Mouse (Mus musculus): ENCODE results near the gene Crlf2. TPM values are rescaled to one million over a fixed set of nuclear protein-coding genes. Genes with fewer than 3 reads are reported as not detected.

Gene Crlf2
- polyA plus RNA-seq, 1 experiment from 2014 or later: 3.0 TPM

GRCm38 (mm10) chr5:109557321-109558122, 1.3 kb downstream of the Crlf2 start:
- WGBS: under 1% methylated on average over 35 of the region's 35 CpGs
- Histone ChIP-seq H3K4me2 (ENCODE audit: low read depth, severe bottlenecking) (peak overlapping the region; percentile 39), H3K4me1 (ENCODE audit: control insufficient read depth, insufficient read depth, low read length) (no peaks in the 10 kb centered on the region), H3K9ac (ENCODE audit: low read length) (no peak overlapping the region), H3K36me3 (ENCODE audit: control insufficient read depth, insufficient read depth, low read length) (peaks cover 5% of the 10 kb centered on the region; the same call in 1 of the 2 replicates), H3K27me3 (ENCODE audit: control insufficient read depth, insufficient read depth, low read length) (no peaks in the 10 kb centered on the region), H3K4me3 (ENCODE audit: low read depth, low read length) (peak overlapping the region; percentile 53), H3K9me3 (ENCODE audit: control insufficient read depth, low read length) (peaks cover 19% of the 10 kb centered on the region), H3K27ac (replicated peaks; ENCODE audit: low read depth, low read length) (peak overlapping the region; percentile 78)
- ATAC-seq (ENCODE audit: insufficient number of reproducible peaks, low FRiP score, low TSS enrichment, low read depth) (peak; percentile 76), DNase-seq (ENCODE audit: low spot score) (peak; percentile 97)

- DNase-seq (ENCODE audit: low spot score) (peak; percentile 92), ATAC-seq (ENCODE audit: insufficient number of reproducible peaks, low FRiP score, low TSS enrichment, low read depth) (peak; percentile 61)
- Histone ChIP-seq H3K9me3 (ENCODE audit: control insufficient read depth, low read length) (peaks cover 19% of the 10 kb centered on the region), H3K36me3 (ENCODE audit: control insufficient read depth, insufficient read depth, low read length) (peaks cover 5% of the 10 kb centered on the region; the same call in 1 of the 2 replicates), H3K4me3 (ENCODE audit: low read depth, low read length) (peak overlapping the region; percentile 53), H3K27me3 (ENCODE audit: control insufficient read depth, insufficient read depth, low read length) (no peaks in the 10 kb centered on the region), H3K9ac (ENCODE audit: low read length) (no peak overlapping the region), H3K4me2 (ENCODE audit: low read depth, severe bottlenecking) (peak overlapping the region; percentile 31), H3K4me1 (ENCODE audit: control insufficient read depth, insufficient read depth, low read length) (no peaks in the 10 kb centered on the region), H3K27ac (replicated peaks; ENCODE audit: low read depth, low read length) (peak overlapping the region; percentile 78; the same call in 1 of the 2 replicates)
- 8% methylated on average over 40 of the region's 40 CpGs for WGBS
Measured at GRCm38 (mm10) chr5:109556591-109557320, 2.0 kb downstream of the Crlf2 start.

GRCm38 (mm10) chr5:109555676-109556571, 2.9 kb downstream of the Crlf2 start:
- Histone ChIP-seq H3K4me2 (ENCODE audit: low read depth, severe bottlenecking) (no peak overlapping the region; the same call in 1 of the 2 replicates), H3K9me3 (ENCODE audit: control insufficient read depth, low read length) (peaks cover 19% of the 10 kb centered on the region)
- DNase-seq (ENCODE audit: low spot score): peak; percentile 31

GRCm38 (mm10) chr5:109555236-109555675, 3.5 kb downstream of the Crlf2 start:
- WGBS: 70% methylated on average over 20 of the region's 26 CpGs
- no peak overlapping the region for H3K4me2 ChIP-seq (ENCODE audit: low read depth, severe bottlenecking)
- no peak overlapping the region for H3K9ac ChIP-seq (ENCODE audit: low read length)
- H3K4me3 ChIP-seq (ENCODE audit: low read depth, low read length): no peak overlapping the region
- no peak for ATAC-seq (ENCODE audit: insufficient number of reproducible peaks, low FRiP score, low TSS enrichment, low read depth)
- H3K4me1 ChIP-seq (ENCODE audit: control insufficient read depth, insufficient read depth, low read length): no peaks in the 10 kb centered on the region
- peaks cover 5% of the 10 kb centered on the region; the same call in 1 of the 2 replicates for H3K36me3 ChIP-seq (ENCODE audit: control insufficient read depth, insufficient read depth, low read length)
- H3K27me3 ChIP-seq (ENCODE audit: control insufficient read depth, insufficient read depth, low read length): no peaks in the 10 kb centered on the region
- peak; percentile 30 for DNase-seq (ENCODE audit: low spot score)
- no peak overlapping the region for H3K27ac ChIP-seq (replicated peaks; ENCODE audit: low read depth, low read length)
- peaks cover 19% of the 10 kb centered on the region for H3K9me3 ChIP-seq (ENCODE audit: control insufficient read depth, low read length)

More at GRCm38 (mm10) chr5:109555676-109556571, 2.9 kb downstream of the Crlf2 start:
- Histone ChIP-seq H3K27ac (replicated peaks; ENCODE audit: low read depth, low read length) (no peak overlapping the region), H3K27me3 (ENCODE audit: control insufficient read depth, insufficient read depth, low read length) (no peaks in the 10 kb centered on the region), H3K9ac (ENCODE audit: low read length) (no peak overlapping the region), H3K4me1 (ENCODE audit: control insufficient read depth, insufficient read depth, low read length) (no peaks in the 10 kb centered on the region), H3K36me3 (ENCODE audit: control insufficient read depth, insufficient read depth, low read length) (peaks cover 5% of the 10 kb centered on the region; the same call in 1 of the 2 replicates), H3K4me3 (ENCODE audit: low read depth, low read length) (peak overlapping the region; percentile 53)
- WGBS: 77% methylated on average over 54 of the region's 54 CpGs
- ATAC-seq (ENCODE audit: insufficient number of reproducible peaks, low FRiP score, low TSS enrichment, low read depth): 0 out of 2 replicates have a peak, but pooled peaks have one; percentile 0

GRCm38 (mm10) chr5:109554091-109555050, 4.4 kb downstream of the Crlf2 start:
- Histone ChIP-seq H3K4me3 (ENCODE audit: low read depth, low read length) (no peak overlapping the region), H3K4me2 (ENCODE audit: low read depth, severe bottlenecking) (no peak overlapping the region), H3K9me3 (ENCODE audit: control insufficient read depth, low read length) (peaks cover 19% of the 10 kb centered on the region), H3K27me3 (ENCODE audit: control insufficient read depth, insufficient read depth, low read length) (no peaks in the 10 kb centered on the region), H3K27ac (replicated peaks; ENCODE audit: low read depth, low read length) (no peak overlapping the region), H3K4me1 (ENCODE audit: control insufficient read depth, insufficient read depth, low read length) (no peaks in the 10 kb centered on the region), H3K36me3 (ENCODE audit: control insufficient read depth, insufficient read depth, low read length) (peaks cover 5% of the 10 kb centered on the region; the same call in 1 of the 2 replicates), H3K9ac (ENCODE audit: low read length) (no peak overlapping the region)
- ATAC-seq (ENCODE audit: insufficient number of reproducible peaks, low FRiP score, low TSS enrichment, low read depth): no peak
- 81% methylated on average over 30 of the region's 30 CpGs for WGBS
- peak; percentile 21 for DNase-seq (ENCODE audit: low spot score)

- peak; percentile 27 for DNase-seq (ENCODE audit: low spot score)
- Histone ChIP-seq H3K9me3 (ENCODE audit: control insufficient read depth, low read length) (peaks cover 19% of the 10 kb centered on the region), H3K4me1 (ENCODE audit: control insufficient read depth, insufficient read depth, low read length) (no peaks in the 10 kb centered on the region), H3K9ac (ENCODE audit: low read length) (no peak overlapping the region), H3K27me3 (ENCODE audit: control insufficient read depth, insufficient read depth, low read length) (no peaks in the 10 kb centered on the region), H3K36me3 (ENCODE audit: control insufficient read depth, insufficient read depth, low read length) (peaks cover 5% of the 10 kb centered on the region; the same call in 1 of the 2 replicates), H3K4me3 (ENCODE audit: low read depth, low read length) (no peak overlapping the region), H3K27ac (replicated peaks; ENCODE audit: low read depth, low read length) (no peak overlapping the region), H3K4me2 (ENCODE audit: low read depth, severe bottlenecking) (no peak overlapping the region)
- WGBS: 61% methylated on average over 18 of the region's 18 CpGs
- no peak for ATAC-seq (ENCODE audit: insufficient number of reproducible peaks, low FRiP score, low TSS enrichment, low read depth)
Measured at GRCm38 (mm10) chr5:109553160-109553930, 5.4 kb downstream of the Crlf2 start.

GRCm38 (mm10) chr5:109552541-109552940, 6.3 kb downstream of the Crlf2 start:
- H3K36me3 ChIP-seq (ENCODE audit: control insufficient read depth, insufficient read depth, low read length): peaks cover 5% of the 10 kb centered on the region; the same call in 1 of the 2 replicates
- H3K4me2 ChIP-seq (ENCODE audit: low read depth, severe bottlenecking): no peak overlapping the region
- no peak overlapping the region for H3K27ac ChIP-seq (replicated peaks; ENCODE audit: low read depth, low read length)
- no peaks in the 10 kb centered on the region for H3K27me3 ChIP-seq (ENCODE audit: control insufficient read depth, insufficient read depth, low read length)
- peaks cover 19% of the 10 kb centered on the region for H3K9me3 ChIP-seq (ENCODE audit: control insufficient read depth, low read length)
- ATAC-seq (ENCODE audit: insufficient number of reproducible peaks, low FRiP score, low TSS enrichment, low read depth) (no peak), DNase-seq (ENCODE audit: low spot score) (peak; percentile 21)
- no peaks in the 10 kb centered on the region for H3K4me1 ChIP-seq (ENCODE audit: control insufficient read depth, insufficient read depth, low read length)
- H3K9ac ChIP-seq (ENCODE audit: low read length): no peak overlapping the region
- H3K4me3 ChIP-seq (ENCODE audit: low read depth, low read length): no peak overlapping the region
- 80% methylated on average over 14 of the region's 15 CpGs for WGBS
